Mouse (Mus musculus) liver, embryonic 14.5 days (tissue): ENCODE data around the gene Gon7. TPM values are rescaled to one million over a fixed set of nuclear protein-coding genes. Genes with fewer than 3 reads are reported as not detected.

Source experiments
- ATAC-seq: fragments of 200-750 bp; cut with Nextera tagmentation; 2 replicates; pipeline ENCODE4 v1.8.0; 2017; ENCODE audit warnings: moderate number of reproducible peaks, mild to moderate bottlenecking, moderate library complexity; ENCODE audit not compliant: insufficient read depth
- DNase-seq, 3 experiments: peaks; one replicate each; pipeline ENCODE4 v3.0.0-alpha.2; 2012 to 2013; ENCODE audit warnings: low read depth in 3 of 3, low spot score in 3 of 3
- H3K27ac ChIP-seq: fragments of 300-500 bp; sonication (generic); 2 replicates; pipeline ENCODE4 v1.5.1; 2014; ENCODE audit warnings: moderate library complexity, mild to moderate bottlenecking, control low read depth, inconsistent platforms
- H3K27me3 ChIP-seq: fragments of 300-500 bp; sonication (generic); 2 replicates; pipeline ENCODE4 v1.6.1; 2014; ENCODE audit warnings: mild to moderate bottlenecking, low read length, moderate library complexity; ENCODE audit not compliant: control insufficient read depth, insufficient read depth
- H3K36me3 ChIP-seq: fragments of 300-500 bp; sonication (generic); replicated peaks from 2 replicates; pipeline ENCODE4 v1.6.1; 2014; ENCODE audit warnings: low read depth; ENCODE audit not compliant: control insufficient read depth, insufficient read depth
- H3K4me1 ChIP-seq, 2 experiments: fragments of 200-500 bp in 1 of 2; fragments of 300-500 bp in 1 of 2; sonication (generic) in 1 of 2; replicated peaks; 2 replicates each; pipeline ENCODE4 v1.6.1; 2012 to 2014; ENCODE audit warnings: antibody characterized with exemption in 1 of 2, inconsistent platforms in 1 of 2, low read length in 1 of 2; ENCODE audit not compliant: control insufficient read depth in 2 of 2, insufficient read depth in 2 of 2
- H3K4me2 ChIP-seq: fragments of 300-500 bp; sonication (generic); 2 replicates; pipeline ENCODE4 v1.6.1; 2014; ENCODE audit warnings: low read depth, mild to moderate bottlenecking, control low read depth, moderate library complexity
- H3K4me3 ChIP-seq, 2 experiments: fragments of 200-500 bp in 1 of 2; fragments of 300-500 bp in 1 of 2; sonication (generic) in 1 of 2; 2 replicates each; pipeline ENCODE4 v1.5.1; 2012 to 2014; ENCODE audit warnings: low read depth in 2 of 2, low read length in 2 of 2, mild to moderate bottlenecking in 2 of 2, control low read depth in 1 of 2, inconsistent platforms in 1 of 2, moderate library complexity in 1 of 2; ENCODE audit not compliant: insufficient read depth in 1 of 2
- H3K9ac ChIP-seq: fragments of 300-500 bp; sonication (generic); replicated peaks from 2 replicates; pipeline ENCODE4 v1.6.1; 2014; ENCODE audit warnings: mild to moderate bottlenecking, control low read depth, moderate library complexity
- H3K9me3 ChIP-seq: fragments of 300-500 bp; sonication (generic); 2 replicates; pipeline ENCODE4 v1.6.1; 2016; ENCODE audit warnings: low read length, mixed read lengths; ENCODE audit not compliant: control insufficient read depth
- CTCF ChIP-seq: IDR thresholded peaks from 2 replicates; pipeline ENCODE4 v1.5.1; 2016; ENCODE audit warnings: antibody characterized with exemption, low read depth, control low read depth
- EP300 ChIP-seq: IDR thresholded peaks from 2 replicates; pipeline ENCODE4 v1.6.1; 2016; ENCODE audit warnings: antibody characterized with exemption, low read depth
- WGBS: fragments of 180-500 bp; shearing (Covaris S2); extraction: QIAGEN DNeasy Blood & Tissue Kit; methylation state at CpG from one replicate; pipeline ENCODE4 v1.1.7; 2014; ENCODE audit not compliant: insufficient replicate concordance; 5-methylcytosine and 5-hydroxymethylcytosine counted together
- polyA plus RNA-seq, 2 experiments: library from polyadenylated mRNA; depleted of rRNA in 1 of 2; stranded (reverse) in 1 of 2; unstranded in 1 of 2; fragments of >200 nt; fragmentation: Nextera tagmentation in 1 of 2; extraction: Ambion mirVana in 1 of 2; gene quantifications; 2 replicates each; pipeline versions ENCODE4 v1.2.1 to v1.2.3; 2012 to 2014

The Gon7 gene
- polyA plus RNA-seq, 2 experiments, result 6.9 to 9.3 TPM

DNA sequence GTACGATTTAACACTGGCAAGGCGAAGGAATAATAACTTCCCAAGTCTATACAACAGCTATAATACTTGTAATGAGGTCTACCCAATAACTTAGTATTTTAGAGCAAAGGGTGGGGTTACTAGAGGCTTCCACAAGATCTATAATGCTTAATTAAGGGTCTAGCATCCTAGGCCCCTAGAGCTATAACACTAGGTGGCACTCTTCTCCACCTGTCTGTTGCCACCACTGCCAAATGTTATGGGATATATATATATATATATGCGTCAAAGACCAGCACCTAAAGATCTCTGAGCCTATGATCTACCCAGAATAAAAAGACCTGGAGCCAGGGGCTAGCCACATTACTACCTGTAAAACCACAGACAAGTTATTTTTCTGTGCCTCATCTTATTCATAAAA, 17.3 kb downstream of the Gon7 start:
- ATAC-seq (no peak), DNase-seq (no peak)
- TF ChIP-seq EP300 (no peak), CTCF (peak; percentile 47; the same call in 1 of the 2 replicates)
- Histone ChIP-seq H3K9ac (no peak overlapping the region), H3K4me2 (no peak overlapping the region), H3K4me1 (peaks cover 13 to 18% of the 10 kb centered on the region in 2 experiments), H3K36me3 (no peaks in the 10 kb centered on the region), H3K4me3 (no peak overlapping the region), H3K9me3 (no peaks in the 10 kb centered on the region), H3K27ac (no peak overlapping the region), H3K27me3 (no peaks in the 10 kb centered on the region)
- WGBS, result 60% methylated on average over 3 of the region's 3 CpGs

GRCm38 (mm10) chr12:102739096-102739495, 18.5 kb downstream of the Gon7 start:
- Histone ChIP-seq H3K4me3 (no peak overlapping the region), H3K36me3 (no peaks in the 10 kb centered on the region), H3K4me2 (no peak overlapping the region), H3K9me3 (no peaks in the 10 kb centered on the region), H3K27ac (no peak overlapping the region), H3K27me3 (no peaks in the 10 kb centered on the region), H3K4me1 (peaks cover 9 to 11% of the 10 kb centered on the region in 2 experiments), H3K9ac (no peak overlapping the region)
- DNase-seq (no peak), ATAC-seq (no peak)
- no peak for TF ChIP-seq CTCF
- TF ChIP-seq EP300, result no peak
- WGBS, result 71% methylated on average over 5 of the region's 5 CpGs

GRCm38 (mm10) chr12:102733381-102733780, 24.2 kb downstream of the Gon7 start:
- peak; percentile 85 for TF ChIP-seq CTCF
- TF ChIP-seq EP300, result no peak
- DNase-seq (peak in 1 of 3 experiments; percentile 36), ATAC-seq (no peak)
- Histone ChIP-seq H3K27ac (no peak overlapping the region), H3K4me2 (no peak overlapping the region), H3K9me3 (no peaks in the 10 kb centered on the region), H3K36me3 (no peaks in the 10 kb centered on the region), H3K4me3 (no peak overlapping the region), H3K4me1 (peaks cover 11 to 23% of the 10 kb centered on the region in 2 experiments), H3K27me3 (no peaks in the 10 kb centered on the region), H3K9ac (no peak overlapping the region)
- WGBS, result 2% methylated on average over 5 of the region's 5 CpGs

DNA sequence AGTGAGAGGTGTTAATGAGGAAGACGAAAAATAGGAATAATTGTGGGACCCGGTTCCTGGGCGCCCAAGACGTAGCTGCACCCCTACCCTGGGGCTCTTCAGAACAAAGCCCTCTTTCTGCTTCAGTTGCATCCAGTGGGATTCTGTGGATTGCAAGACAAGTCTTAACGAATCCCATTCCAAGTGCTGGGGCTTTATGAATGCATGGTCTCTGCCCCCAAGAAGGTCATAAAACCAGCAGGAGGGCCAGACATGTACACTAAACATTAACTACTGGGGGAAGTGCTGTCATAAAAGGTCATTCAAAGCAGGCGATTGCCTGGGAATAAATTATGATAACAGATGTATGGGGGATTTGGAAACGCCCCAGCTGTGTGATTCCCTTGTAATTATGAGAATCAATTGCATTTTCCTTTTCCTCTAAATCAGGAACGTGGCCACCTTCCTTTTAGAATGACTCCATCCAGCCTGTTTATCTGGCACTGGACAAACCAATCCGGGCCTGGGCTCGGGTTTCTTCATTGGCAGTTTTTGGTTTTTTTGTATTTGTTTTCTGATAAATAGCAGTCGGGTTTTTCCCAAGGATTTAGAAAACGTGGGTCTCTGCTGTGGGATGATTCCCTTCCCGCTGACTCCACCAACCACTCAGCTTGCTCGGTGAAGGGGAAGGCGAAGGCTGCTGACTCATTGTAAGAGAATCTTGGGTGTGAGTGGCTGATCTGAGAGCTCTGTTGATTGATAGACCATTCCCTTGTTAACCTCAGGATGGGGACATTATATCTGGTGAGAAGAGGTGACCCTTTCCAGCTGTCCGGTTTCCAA, 26.6 kb downstream of the Gon7 start:
- DNase-seq, result no peak

More for the DNA sequence above, 26.6 kb downstream of the Gon7 start:
- TF ChIP-seq EP300, result no peak
- TF ChIP-seq CTCF, result no peak
- Histone ChIP-seq H3K9me3 (no peaks in the 10 kb centered on the region), H3K4me1 (peaks cover 11 to 23% of the 10 kb centered on the region in 2 experiments), H3K9ac (no peak overlapping the region), H3K27me3 (no peaks in the 10 kb centered on the region), H3K27ac (no peak overlapping the region), H3K4me3 (no peak overlapping the region), H3K36me3 (no peaks in the 10 kb centered on the region), H3K4me2 (peak overlapping the region; percentile 50)
- no peak; the same call in 1 of the 2 replicates for ATAC-seq
- WGBS, result 40% methylated on average over 16 of the region's 16 CpGs
